Mouse (Mus musculus): ENCODE data around the gene Fam166a.

- no peak for TF ChIP-seq CTCF (conservative IDR thresholded peaks at IDR 0.05; ENCODE audit: insufficient read depth, insufficient read length, low read depth, low read length)
- TF ChIP-seq POLR2A (IDR thresholded peaks at IDR 0.05; ENCODE audit: low read depth, low read length): no peak
Measured at GRCm38 (mm10) chr2:25175690-25176078, 42.9 kb upstream of the Fam166a start.

All from kidney, adult 2 months (tissue).